Mouse (Mus musculus): Measurements from ENCODE around the gene Ddost.
A peak's percentile ranks its signal among the peaks of the same experiment; 100 is the strongest.

Gene Ddost

DNA sequence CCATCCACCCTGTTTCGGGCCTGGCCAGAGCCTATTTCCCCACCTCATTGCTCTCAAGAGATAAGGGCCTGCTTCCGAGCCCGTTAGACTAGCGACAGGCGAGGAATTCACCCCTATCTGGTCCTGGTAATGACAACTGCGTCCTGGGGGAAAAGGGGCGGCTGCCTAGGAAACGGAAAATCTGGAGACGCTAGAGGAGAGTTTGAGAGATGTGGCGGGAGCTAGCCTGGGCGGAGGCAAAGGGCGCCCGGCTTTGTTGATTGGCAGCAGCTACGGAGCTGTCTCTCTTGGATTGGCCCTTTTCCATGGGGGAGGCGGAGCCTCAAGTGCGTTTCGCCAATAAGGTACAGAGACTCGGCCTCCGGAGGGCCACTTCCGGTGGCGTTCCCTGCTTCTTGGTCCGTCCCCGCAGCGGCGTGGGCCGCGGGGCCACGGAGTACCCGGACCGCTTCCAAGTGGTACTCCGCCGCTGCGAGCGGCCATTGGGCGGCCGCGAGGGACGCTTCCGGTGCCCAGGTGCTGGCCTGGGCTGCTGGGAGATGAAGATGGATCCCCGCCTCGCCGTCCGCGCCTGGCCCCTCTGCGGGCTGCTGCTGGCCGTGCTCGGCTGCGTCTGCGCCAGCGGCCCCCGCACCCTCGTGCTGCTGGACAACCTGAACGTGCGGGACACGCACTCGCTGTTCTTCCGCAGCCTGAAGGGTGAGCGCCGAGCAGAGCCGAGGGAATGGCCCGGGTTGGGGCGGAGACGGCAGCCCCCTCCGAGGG is at the start of gene Ddost:
Gene Ddost, plus strand, starts transcription at position 391 of the 765 bp plus-strand sequence.
- DNase-seq (ENCODE audit: low spot score in 2 of 2) = peak; percentile 97

DNA sequence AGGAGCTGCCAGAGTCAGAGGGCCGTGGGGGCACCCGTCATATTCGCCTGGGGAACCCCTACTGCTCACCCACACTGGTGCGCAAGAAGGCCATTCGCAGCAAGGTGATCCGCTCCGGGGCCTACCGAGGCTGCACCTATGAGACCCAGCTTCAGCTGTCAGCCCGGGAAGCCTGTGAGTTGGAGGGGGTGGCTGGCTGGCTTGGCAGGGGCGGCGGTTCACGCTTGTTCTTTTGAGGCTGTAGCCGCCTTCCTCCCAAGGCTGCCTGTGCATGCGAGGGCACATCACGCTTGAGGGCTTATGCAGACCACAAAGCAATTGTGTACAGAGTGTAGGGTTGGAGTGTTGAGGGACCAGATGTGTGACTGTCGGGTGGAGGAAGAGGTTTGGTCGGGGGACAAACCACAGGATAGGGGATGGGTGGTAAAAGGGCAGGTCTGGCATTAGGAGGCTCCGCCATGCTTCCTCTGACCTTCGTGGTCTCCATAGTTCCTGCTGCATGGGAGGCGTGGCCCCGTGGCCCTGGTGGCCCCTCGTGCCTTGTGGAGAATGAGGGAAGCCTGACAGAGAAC is 47.3 kb upstream of the Ddost start:
- DNase-seq (ENCODE audit: low spot score in 2 of 2) = peak in 1 of 2 experiments; percentile 16

DNA sequence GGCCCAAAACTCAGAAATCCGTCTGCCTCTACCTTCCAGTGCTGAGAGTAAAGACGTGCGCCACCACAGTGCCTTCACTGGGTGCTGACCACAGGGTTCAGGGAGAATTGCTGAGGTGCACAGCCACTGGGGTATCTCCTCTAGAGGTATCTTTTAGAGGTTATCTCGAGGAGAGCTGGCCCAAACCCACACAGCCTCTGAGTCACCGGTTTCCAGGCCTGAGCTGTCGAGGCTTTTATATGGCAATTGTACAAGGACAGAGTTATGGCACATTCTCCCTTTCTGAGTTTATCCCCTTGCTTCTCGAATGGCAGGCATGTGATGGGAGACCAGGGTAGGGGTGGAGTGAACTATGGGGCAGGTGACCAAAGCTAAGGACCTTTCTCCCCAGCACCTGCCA is 45.9 kb upstream of the Ddost start:
- no peak for DNase-seq (ENCODE audit: low spot score in 2 of 2)

DNA sequence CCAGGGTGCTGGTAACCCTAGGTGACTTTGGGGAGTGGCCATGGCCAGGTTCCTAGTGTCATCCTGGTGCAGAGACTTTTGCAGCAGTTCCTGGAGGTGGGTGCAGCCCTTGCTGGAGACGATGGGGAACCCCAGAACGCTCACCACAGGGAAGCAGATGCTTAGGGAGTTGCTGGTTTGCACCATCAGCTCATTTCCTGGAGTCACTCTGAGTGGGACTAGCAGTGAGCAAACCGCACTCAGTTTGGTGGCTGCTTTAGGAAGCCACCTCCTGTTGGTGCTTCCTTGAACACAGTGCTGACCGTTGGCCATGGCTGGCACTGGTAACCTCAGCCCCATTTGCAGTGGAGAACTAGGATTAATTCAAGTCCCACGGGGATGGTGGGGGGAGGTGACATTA is 45.0 kb upstream of the Ddost start:
- no peak for DNase-seq (ENCODE audit: low spot score in 2 of 2)

DNA sequence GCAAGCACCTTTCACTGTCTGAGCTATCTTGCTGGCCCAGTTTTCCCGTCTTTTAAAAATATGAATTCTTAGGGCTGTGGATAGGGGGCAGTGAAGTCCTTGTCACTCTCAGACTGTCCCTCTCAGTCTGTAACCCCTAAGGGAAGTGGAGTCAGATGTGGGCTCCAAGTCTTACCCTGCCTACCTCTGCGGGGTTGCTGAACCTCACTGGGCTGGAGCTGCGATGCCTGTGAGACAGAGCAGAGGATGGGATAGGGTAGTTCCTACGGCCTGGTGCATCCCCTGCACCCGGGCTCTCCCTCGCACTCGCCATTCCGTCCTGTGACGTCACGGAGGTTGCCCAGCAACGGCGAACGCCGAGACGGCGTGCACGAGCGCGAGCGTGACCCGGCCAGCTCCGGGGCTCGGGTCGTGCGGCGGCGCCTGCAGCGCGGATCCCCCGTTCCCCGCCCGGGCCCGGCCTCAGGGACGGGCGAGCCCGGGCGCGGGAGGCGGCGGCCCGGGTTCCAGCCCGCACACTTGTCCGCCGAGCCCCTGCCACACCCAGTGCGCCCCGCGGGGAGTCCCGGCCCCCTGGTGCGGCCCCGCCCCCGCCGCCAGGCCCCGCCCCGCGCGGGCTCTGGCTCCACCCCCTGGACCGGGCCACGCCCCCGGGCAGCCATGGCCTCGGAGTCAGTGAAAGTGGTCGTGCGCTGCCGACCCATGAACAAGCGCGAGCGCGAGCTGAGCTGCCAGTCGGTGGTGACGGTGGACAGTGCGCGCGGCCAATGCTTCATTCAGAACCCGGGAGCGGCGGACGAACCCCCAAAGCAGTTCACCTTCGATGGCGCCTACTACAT is 42.5 kb upstream of the Ddost start:
- peak; percentile 81 to 92 for DNase-seq (ENCODE audit: low spot score in 2 of 2)

DNA sequence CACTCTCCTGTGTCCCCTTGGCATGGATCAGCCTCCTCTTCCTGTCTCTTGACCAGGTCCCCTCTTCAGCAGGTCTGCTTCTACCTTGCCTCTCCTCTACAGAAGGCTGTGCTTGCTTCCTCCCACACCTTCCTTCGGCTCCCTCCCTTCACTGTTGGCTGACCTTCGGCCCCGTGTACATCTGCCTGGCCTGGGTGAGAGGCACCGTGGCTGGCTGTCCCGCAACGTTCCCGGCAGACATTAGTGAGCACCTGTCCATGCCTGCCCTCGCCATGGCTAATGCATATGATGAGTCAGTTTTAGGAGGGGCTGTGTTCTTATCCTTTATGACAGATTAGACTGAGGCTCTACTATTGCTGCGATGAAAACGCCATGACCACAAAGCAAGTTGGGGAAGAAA is 36.7 kb upstream of the Ddost start:
- DNase-seq (ENCODE audit: low spot score in 2 of 2) = no peak

DNA sequence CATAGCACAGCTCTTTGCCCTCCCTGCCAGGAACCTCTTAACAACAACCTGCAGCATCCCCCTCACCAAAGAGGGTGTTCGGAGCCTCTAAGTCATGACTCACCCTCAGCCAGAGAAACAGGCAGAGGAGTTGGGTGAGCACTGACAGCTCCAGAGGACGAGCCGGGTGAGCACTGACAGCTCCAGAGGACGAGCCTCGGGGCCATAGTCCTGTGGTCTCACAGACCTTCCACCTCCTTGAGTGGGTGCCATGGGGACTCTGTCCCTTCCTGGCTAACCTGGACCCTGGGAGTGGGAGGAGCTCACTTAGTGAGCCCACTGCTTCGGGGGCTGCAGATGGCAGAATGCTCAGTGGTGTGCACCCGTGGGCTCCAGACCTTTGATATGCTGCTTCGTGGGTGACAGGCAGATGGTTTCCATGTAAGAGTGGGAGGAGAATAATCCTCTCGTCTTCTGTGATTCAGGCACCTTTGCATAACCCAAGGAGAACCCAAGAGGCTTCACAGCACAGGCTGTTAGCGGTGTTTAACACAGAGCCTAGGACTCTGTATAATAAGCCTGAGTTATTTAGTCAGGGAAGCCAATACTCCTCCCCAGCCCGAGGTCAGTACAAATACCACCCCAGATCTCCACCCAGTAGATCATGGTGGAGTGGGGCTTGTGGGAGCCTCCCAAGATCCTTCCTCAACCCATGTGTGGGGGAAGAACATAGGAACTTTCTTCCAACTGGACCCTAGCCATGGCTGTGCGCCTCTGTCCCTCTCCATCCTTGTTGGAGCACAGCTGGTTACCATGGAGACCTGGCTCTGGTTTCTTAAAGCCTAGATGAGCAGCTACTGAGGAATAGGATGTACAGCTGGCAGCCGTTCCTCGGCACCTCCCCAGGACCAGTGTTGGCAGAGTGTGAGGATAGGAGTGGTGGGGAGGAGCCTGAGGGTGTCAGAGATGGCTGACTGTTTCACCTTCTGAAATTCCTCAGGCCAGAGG is 32.2 kb upstream of the Ddost start:
- DNase-seq (ENCODE audit: low spot score in 2 of 2) = no peak

DNA sequence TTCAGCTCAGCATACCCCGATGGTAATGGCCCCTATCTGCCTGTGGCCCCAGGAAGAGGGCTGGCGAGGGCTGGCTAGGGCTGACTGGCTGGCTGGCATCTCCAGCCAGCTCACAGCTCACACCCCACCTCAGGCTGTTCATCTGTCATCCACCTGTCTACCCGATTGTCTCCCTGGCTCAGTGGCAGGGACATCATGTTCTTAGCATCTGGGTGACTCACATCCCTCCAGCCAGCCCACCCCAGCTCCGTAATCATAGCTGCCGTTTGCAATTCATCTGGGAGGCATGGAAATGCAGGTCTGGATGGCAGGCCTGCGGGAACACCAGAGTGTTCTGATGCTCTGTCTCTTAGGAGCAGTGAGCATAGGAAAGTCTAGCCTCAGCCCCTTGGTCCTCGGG is 26.2 kb upstream of the Ddost start:
- DNase-seq (ENCODE audit: low spot score in 2 of 2) = no peak

DNA sequence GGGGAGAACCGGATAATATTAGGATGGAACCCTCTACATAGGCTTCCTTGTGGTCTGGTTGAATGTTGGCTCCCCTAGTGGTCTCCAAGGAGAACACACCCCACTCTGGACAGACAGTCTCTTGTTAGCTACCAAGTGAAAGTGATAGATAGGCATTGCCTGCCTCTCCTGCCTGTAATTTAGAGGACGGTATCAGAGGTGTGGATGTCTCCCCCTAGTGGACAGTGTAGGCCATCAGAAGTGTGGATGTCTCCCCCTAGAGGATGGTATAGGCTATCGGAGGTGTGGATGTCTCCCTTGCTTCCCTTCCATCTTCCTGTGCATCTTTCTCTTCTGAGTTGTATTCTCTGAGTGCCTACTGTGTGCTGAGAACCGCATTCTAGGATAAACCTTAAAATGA is 21.7 kb upstream of the Ddost start:
- DNase-seq (ENCODE audit: low spot score in 2 of 2) = peak; percentile 75 to 85

DNA sequence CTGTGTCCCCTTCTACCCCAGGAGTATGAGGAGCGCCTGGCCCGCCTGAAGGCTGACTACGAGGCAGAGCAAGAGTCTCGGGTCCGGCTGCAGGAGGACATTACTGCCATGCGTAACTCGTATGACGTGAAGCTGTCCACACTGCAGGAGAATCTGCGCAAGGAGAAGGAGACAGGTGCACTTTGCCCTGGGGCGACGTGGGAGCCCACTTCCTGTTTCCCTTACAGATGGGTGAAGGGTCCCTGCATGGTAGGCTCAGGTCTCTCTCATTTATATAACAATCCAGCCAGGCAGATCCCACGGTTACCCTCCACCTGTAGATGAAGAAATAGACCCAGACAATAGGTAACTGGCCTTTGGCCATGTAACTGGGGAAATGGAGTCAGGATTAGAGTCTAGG is 18.1 kb upstream of the Ddost start:
- no peak for DNase-seq (ENCODE audit: low spot score in 2 of 2)

DNA sequence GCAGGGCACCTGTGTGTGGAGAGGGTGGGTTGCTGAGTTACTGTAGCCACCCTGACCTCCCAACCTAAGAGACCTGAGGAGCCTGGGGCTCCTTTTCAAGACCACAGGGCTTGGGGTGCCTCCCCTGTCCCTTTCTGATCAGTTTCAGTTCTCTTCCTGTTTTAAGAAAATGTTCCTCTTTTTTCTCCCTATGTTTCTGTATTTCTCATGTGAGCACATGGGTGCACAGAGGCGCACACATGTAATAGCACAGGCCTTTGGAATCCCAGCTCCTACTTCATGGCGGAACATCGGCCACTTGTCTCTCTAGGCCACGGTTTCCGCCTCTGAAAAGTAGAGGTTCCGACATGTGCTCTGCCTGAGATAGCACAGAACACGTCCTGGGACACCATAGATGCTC is 15.8 kb upstream of the Ddost start:
- DNase-seq (ENCODE audit: low spot score in 2 of 2) = no peak

DNA sequence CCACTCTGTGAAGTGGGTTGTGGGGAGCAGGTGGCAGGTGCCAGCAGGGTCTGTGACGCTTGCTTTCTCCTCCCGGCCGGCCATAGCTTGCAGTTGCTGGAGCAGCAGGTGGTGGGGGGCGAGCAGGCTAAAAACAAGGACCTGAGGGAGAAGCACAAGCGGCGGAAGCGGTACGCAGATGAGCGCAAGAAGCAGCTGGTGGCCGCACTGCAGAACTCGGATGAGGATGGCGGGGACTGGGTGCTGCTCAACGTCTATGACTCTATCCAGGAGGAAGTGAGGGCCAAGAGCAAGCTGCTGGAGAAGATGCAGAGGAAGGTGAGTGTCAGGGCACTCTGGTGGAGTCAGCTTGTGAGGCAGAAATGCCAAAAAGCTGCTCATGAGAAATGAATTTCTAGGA is 12.5 kb upstream of the Ddost start:
- DNase-seq (ENCODE audit: low spot score in 2 of 2) = no peak

DNA sequence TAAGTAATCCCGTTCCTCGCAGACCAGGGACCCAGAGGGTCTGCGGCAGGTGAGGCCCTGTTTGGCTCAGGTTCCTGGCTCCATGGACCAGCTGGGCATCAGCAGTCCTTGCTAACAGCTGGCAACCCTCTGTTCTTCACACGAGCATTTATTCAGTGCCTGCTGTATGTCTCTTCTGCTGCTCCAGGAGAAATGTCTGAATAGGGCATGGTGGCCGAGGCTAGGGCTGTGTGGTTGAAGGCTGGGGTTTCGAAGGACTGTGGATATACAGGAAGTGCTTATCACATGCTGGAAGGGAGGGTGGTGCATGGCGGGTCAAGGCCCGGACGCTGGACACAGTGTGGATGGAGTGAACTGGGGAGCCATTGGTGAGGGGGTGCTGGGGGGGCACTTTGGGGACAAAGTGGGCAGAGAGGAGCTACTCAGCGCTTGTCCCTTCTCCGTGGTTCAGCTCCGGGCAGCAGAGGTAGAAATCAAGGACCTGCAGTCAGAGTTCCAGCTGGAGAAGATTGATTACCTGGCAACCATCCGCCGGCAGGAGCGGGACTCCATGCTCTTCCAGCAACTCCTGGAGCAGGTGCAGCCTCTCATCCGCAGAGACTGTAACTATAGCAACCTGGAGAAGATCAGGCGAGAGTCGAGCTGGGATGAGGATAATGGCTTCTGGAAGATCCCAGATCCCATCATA is 11.1 kb upstream of the Ddost start:
- no peak for DNase-seq (ENCODE audit: low spot score in 2 of 2)

DNA sequence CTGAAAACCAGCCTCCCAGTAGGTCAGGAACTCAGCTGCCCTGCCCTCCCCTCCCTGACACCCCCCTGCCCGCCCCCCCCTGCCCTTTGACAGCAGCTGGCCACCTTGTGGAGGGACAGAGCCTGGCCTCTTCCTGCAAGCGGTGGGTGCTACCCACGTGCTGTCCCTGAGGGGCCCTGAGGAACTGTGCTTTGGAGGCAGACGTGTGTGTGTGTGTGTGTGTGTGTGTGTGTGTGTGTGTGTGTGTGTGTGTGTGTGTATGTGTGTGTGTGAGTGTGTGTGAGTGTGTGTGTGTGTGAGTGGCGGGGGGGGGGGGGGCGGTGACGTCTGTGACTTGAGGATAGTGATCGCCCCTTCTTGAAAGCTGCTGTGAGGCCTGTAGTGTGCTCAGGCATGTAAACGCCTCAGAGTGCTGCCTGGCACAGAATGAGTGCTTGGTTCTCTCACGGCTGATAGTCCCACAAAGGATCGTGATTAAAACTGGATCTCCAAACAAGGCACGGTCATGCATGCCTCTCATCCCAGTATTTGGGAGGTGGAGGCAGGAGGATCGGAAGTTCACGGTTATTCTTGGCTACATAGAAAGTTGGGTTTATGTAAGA is 10.5 kb upstream of the Ddost start:
- DNase-seq (ENCODE audit: low spot score in 2 of 2) = no peak

DNA sequence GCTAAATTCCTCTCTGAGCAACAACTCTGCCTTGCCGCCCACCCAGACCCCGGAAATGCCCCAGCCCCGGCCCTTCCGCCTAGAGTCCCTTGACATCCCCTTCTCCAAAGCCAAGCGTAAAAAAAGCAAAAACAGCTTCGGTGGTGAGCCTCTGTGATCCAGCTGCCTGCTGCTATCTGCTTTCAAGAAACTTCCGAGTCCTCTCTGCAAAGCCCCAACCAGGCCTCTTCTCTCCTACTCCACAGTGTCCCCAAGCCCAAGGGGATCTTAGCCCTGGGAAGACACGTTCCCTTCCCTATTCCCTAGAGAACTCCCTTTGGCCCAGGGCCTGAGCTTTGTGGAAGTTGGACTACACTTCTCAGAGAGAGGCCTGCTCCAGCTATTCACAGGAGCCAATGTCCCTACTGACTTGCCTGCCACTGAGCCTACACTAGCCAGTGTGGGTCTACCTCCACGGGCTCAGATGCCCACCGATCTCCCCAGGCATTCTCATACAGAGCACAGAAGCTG is 3.2 kb upstream of the Ddost start:
- no peak for DNase-seq (ENCODE audit: low spot score in 2 of 2)

DNA sequence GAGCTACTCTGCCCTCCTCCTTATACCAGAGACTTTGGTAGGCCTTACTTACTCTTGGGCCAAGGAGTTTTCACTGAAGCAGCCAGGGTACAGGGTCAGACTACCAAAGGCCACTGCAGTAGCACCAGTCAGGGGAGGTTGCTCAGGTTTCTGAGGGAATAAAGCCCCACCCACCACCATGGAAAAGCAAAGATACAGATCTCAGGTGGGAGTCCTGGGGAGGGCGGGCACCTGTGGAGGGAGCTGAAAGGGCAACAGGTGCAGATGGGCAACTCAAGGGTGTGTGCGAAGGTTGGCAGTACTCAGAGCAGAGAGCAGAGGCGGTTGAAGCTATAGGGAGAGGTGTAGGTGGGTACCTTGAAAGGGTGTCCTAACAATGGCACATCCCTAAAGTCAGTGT is 1.5 kb upstream of the Ddost start:
- DNase-seq (ENCODE audit: low spot score in 2 of 2) = no peak

DNA sequence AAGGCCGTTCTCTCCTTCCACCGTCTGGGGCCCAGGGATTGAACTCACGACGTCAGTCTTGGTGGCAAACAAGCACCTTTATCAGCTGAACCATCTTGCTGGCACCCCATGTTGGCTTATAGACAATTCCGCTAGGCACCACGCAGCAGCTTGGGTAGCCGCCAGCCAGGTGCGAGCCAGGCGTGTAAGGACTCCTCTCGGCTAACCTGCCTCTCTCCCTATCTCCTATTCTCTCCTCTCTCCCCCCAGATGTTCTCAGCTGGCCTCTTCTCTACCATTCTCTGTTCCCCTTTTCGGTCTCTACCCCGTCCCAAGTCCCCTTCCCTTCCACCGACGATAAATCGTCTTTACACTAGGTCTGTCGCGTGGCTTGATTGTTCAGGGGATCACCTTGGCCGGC is 788 bp upstream of the Ddost start:
- DNase-seq (ENCODE audit: low spot score in 2 of 2) = peak in 1 of 2 experiments; percentile 52

DNA sequence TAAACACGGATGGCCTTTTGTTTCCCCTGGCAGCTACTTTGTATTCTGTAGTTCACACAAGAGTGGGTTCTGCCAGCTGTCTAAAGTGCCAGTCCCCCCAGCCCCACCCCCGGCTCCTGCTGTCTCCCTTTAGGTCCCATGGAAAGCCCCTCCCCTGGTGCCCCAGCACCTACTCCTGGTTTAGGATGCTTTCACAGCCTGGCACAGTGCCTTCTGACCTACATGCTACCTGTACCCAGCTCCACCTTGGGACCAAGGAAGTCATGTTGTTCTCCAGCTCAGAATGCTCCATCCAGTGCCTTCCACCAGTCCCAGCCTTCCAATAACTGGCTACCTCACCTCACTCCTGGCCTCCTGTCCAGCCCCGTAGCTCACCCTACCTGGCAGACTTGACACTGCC is 2.5 kb downstream of the Ddost start:
- DNase-seq (ENCODE audit: low spot score in 2 of 2) = no peak

DNA sequence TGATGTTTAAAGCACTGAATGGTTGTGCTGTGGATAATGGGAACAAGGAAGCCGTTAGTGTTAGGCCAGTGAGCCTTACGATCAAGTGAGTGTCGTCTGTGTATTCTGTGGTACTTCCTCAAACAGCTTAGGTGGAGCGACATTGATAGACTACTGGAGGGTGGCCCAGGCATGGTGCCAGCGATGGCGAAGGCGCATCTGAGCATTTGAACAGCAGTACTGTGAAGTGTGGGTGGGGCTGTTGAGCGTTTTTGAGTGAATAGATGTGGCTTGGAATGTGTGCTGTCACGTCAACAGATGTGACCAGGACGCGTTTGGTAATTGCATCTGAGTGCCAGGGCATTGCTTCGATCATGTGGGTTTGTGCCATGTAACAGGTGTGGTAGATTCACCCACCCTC is 3.2 kb downstream of the Ddost start:
- no peak for DNase-seq (ENCODE audit: low spot score in 2 of 2)

DNA sequence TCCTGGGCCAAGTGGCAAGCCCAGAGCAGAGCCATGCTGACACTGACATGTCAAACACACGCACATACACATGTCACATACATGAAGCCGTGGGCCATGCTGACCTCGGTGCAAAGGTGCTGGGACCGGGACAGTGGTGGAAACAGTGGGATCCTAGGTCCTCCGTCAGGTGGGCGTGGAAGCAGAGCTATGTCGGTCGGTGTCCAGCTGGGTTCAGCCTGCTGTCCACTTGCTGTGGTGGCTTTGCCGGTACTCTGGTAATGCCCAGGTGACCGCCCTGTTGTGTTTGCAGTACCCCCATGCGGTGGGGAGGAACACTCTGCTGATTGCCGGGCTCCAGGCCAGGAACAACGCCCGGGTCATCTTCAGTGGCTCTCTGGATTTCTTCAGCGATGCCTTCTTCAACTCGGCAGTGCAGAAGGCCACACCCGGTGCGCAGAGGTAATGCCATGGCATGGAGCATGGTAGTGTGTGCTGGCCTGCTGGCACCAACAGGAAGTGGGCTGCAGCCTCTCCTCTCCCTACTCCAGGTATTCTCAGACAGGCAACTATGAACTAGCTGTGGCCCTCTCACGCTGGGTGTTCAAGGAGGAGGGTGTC is 5.9 kb downstream of the Ddost start:
- DNase-seq (ENCODE audit: low spot score in 2 of 2) = no peak
